In genomic region chr4:137904956-137905551, GRCm38 (mm10) we compare ENCODE assay signal across 13 mouse cellular contexts. TPM values are rescaled to one million over a fixed set of nuclear protein-coding genes. Genes with fewer than 3 reads are reported as not detected.
A peak's percentile ranks its signal among the peaks of the same experiment; 100 is the strongest.
DNase-seq lines count a peak whose midpoint lies in the region; ATAC-seq and TF ChIP-seq lines count a peak whose summit lies in the region.
"Had no signal": no experiment of that assay in that cellular context is flagged by ENCODE, and none has a peak within 500 bp of the region (broad histone marks: within the 10 kb centered on the region; RNA-seq: fewer than 3 reads in every experiment).

No protein-coding gene starts in this region.

- no peak overlapping the region for H3K4me2 ChIP-seq in hindbrain, embryonic 13.5 days
- no peak overlapping the region for H3K4me2 ChIP-seq in hindbrain, embryonic 16.5 days (ENCODE audit: low read length)
- no peak overlapping the region for H3K4me2 ChIP-seq in kidney, embryonic 16.5 days (replicated peaks; ENCODE audit: low read depth, low read length)
- H3K4me2 ChIP-seq: heart, embryonic 11.5 days; liver, embryonic 13.5 days had no signal

- ATAC-seq in hindbrain, embryonic 13.5 days (ENCODE audit: low FRiP score) = no peak
- ATAC-seq in hindbrain, embryonic 16.5 days = no peak
- ATAC-seq in kidney, embryonic 16.5 days (ENCODE audit: low FRiP score, low TSS enrichment) = no peak

- peaks cover 39% of the 10 kb centered on the region for H3K4me1 ChIP-seq in cerebellum, adult 2 months (ENCODE audit: control insufficient read depth, insufficient read depth, low read length)
- peaks cover 36% of the 10 kb centered on the region for H3K4me1 ChIP-seq in hindbrain, embryonic 13.5 days (replicated peaks)
- peaks cover 8% of the 10 kb centered on the region; the same call in 1 of the 2 replicates for H3K4me1 ChIP-seq in hindbrain, embryonic 16.5 days (ENCODE audit: control insufficient read depth, insufficient read depth, low read depth, low read length)
- H3K4me1 ChIP-seq in E14TG2a.4 (replicated peaks; ENCODE audit: low read depth, low read length) = peaks cover 87% of the 10 kb centered on the region
- peaks cover 8% of the 10 kb centered on the region; the same call in 1 of the 2 replicates for H3K4me1 ChIP-seq in kidney, embryonic 16.5 days (ENCODE audit: insufficient read depth, low read length)

- peak overlapping the region; percentile 38 for H3K27ac ChIP-seq in cerebellum, adult 2 months (ENCODE audit: insufficient read depth, low read length)
- peak overlapping the region; percentile 76 for H3K27ac ChIP-seq in hindbrain, embryonic 13.5 days
- H3K27ac ChIP-seq in hindbrain, embryonic 16.5 days (ENCODE audit: low read depth, low read length) = no peak overlapping the region
- no peak overlapping the region for H3K27ac ChIP-seq in kidney, embryonic 16.5 days (ENCODE audit: low read length)
- H3K27ac ChIP-seq: liver, embryonic 13.5 days had no signal

- no peaks in the 10 kb centered on the region for H3K9me3 ChIP-seq in hindbrain, embryonic 13.5 days
- H3K9me3 ChIP-seq in hindbrain, embryonic 16.5 days (ENCODE audit: control insufficient read depth, low read length) = no peaks in the 10 kb centered on the region
- H3K9me3 ChIP-seq in E14TG2a.4 (ENCODE audit: low read length) = no peaks in the 10 kb centered on the region
- no peaks in the 10 kb centered on the region for H3K9me3 ChIP-seq in kidney, embryonic 16.5 days (ENCODE audit: low read length)
- H3K9me3 ChIP-seq: liver, embryonic 13.5 days had no signal

- TF ChIP-seq CTCF in cerebellum, adult 2 months (IDR thresholded peaks at IDR 0.05; ENCODE audit: borderline replicate concordance, insufficient read depth, low read depth, low read length) = no peak
- TF ChIP-seq CTCF in E14TG2a.4 (conservative IDR thresholded peaks at IDR 0.05; ENCODE audit: low read length) = no peak

- DNase-seq in cerebellum, adult 2 months = peak in 1 of 2 experiments; percentile 60
- DNase-seq in cerebellum, adult 11 months = no peak
- DNase-seq in forelimb bud, embryonic 11.5 days (ENCODE audit: low read depth, low spot score) = peak; percentile 60
- no peak for DNase-seq in embryo, embryonic 9.5 days (ENCODE audit: extremely low spot score)
- DNase-seq: kidney, adult 18-20 months; kidney, postnatal 36 days; liver, embryonic 13.5 days; right cerebral cortex, postnatal 4 days had no signal

- no peak for TF ChIP-seq POLR2A in cerebellum, adult 2 months (IDR thresholded peaks at IDR 0.05; ENCODE audit: borderline replicate concordance, insufficient read depth, low read length)

- H3K9ac ChIP-seq in hindbrain, embryonic 13.5 days = no peak overlapping the region
- no peak overlapping the region for H3K9ac ChIP-seq in hindbrain, embryonic 16.5 days (ENCODE audit: low read depth, low read length)
- H3K9ac ChIP-seq in kidney, embryonic 16.5 days (replicated peaks; ENCODE audit: low read length) = no peak overlapping the region
- H3K9ac ChIP-seq: liver, embryonic 13.5 days had no signal

- H3K36me3 ChIP-seq in hindbrain, embryonic 13.5 days = no peaks in the 10 kb centered on the region
- no peaks in the 10 kb centered on the region for H3K36me3 ChIP-seq in hindbrain, embryonic 16.5 days (ENCODE audit: control insufficient read depth, insufficient read depth, low read length)
- H3K36me3 ChIP-seq in E14TG2a.4 (ENCODE audit: insufficient read depth, low read length) = no peaks in the 10 kb centered on the region
- no peaks in the 10 kb centered on the region for H3K36me3 ChIP-seq in kidney, embryonic 16.5 days (ENCODE audit: insufficient read depth, low read length)
- H3K36me3 ChIP-seq: liver, embryonic 13.5 days had no signal

- H3K4me3 ChIP-seq in cerebellum, adult 2 months (replicated peaks; ENCODE audit: insufficient read depth, low read depth, low read length) = no peak overlapping the region
- no peak overlapping the region for H3K4me3 ChIP-seq in hindbrain, embryonic 13.5 days
- no peak overlapping the region for H3K4me3 ChIP-seq in hindbrain, embryonic 16.5 days (ENCODE audit: low read length)
- peak overlapping the region; percentile 58 for H3K4me3 ChIP-seq in E14TG2a.4 (replicated peaks; ENCODE audit: low read length)
- H3K4me3 ChIP-seq in kidney, embryonic 16.5 days (ENCODE audit: low read length) = no peak overlapping the region
- H3K4me3 ChIP-seq: liver, embryonic 13.5 days had no signal

- H3K27me3 ChIP-seq in cerebellum, adult 2 months (ENCODE audit: control insufficient read depth, insufficient read depth, low read length) = no peaks in the 10 kb centered on the region
- no peaks in the 10 kb centered on the region for H3K27me3 ChIP-seq in hindbrain, embryonic 13.5 days
- H3K27me3 ChIP-seq in hindbrain, embryonic 16.5 days (replicated peaks; ENCODE audit: control insufficient read depth, insufficient read depth, low read length) = no peaks in the 10 kb centered on the region
- H3K27me3 ChIP-seq in E14TG2a.4 (ENCODE audit: insufficient read depth, low read length) = 0 out of 2 replicates have a peak, but pooled peaks cover 11% of the 10 kb centered on the region
- no peaks in the 10 kb centered on the region for H3K27me3 ChIP-seq in kidney, embryonic 16.5 days (ENCODE audit: insufficient read depth, low read length)
- H3K27me3 ChIP-seq: liver, embryonic 13.5 days had no signal

- 9% methylated on average over 13 of the region's 13 CpGs for WGBS in cerebellum, adult 2 months
- 63% methylated on average over 13 of the region's 13 CpGs for WGBS in hindbrain, embryonic 13.5 days
- 60% methylated on average over 13 of the region's 13 CpGs for WGBS in hindbrain, embryonic 16.5 days
- WGBS in kidney, embryonic 16.5 days = 49% methylated on average over 13 of the region's 13 CpGs

RNA-seq across cellular contexts. Expression of gene Ece1, which starts 43.0 kb away (rescaled TPM):
- polyA plus RNA-seq in cerebellum, adult 2 months (2012; rRNA removed) = 48.5 and 72.4 TPM in 2 replicates
- polyA plus RNA-seq in hindbrain, embryonic 13.5 days (2015; fragmentation: Nextera tagmentation; extraction: Ambion mirVana) = 20.2 and 22.8 TPM in 2 replicates
- polyA plus RNA-seq in hindbrain, embryonic 16.5 days (2015; fragmentation: Nextera tagmentation; extraction: Ambion mirVana) = 18.5 and 29.8 TPM in 2 replicates
- 55.5 and 72.3 TPM in 2 replicates for polyA plus RNA-seq in kidney, embryonic 16.5 days (2015; fragmentation: Nextera tagmentation; extraction: Ambion mirVana)

Comparison
In these comparisons a context has a peak if more than half of its experiments do, and no peak if none do; other contexts are left out.
1. H3K27ac ChIP-seq: peak in cerebellum, adult 2 months (single experiment) and hindbrain, embryonic 13.5 days (single experiment); none in hindbrain, embryonic 16.5 days (single experiment) and kidney, embryonic 16.5 days (single experiment).